Mouse (Mus musculus) E14TG2a.4 (cell line): ENCODE results near the gene Rap1a.

Experiments
- H3K27me3 ChIP-seq: 2 replicates; pipeline ENCODE4 v1.6.1; 2014; ENCODE audit warnings: low read length, control low read depth; ENCODE audit not compliant: insufficient read depth
- H3K36me3 ChIP-seq: 2 replicates; pipeline ENCODE4 v1.6.1; 2014; ENCODE audit warnings: low read length, control low read depth; ENCODE audit not compliant: insufficient read depth
- H3K4me1 ChIP-seq: replicated peaks from 2 replicates; pipeline ENCODE4 v1.6.1; 2014; ENCODE audit warnings: low read depth, low read length, control low read depth
- H3K4me3 ChIP-seq: replicated peaks from 2 replicates; pipeline ENCODE4 v1.5.1; 2014; ENCODE audit warnings: mild to moderate bottlenecking, low read length
- H3K9me3 ChIP-seq: 2 replicates; pipeline ENCODE4 v1.6.1; 2014; ENCODE audit warnings: low read length, control low read depth
- CTCF ChIP-seq: conservative IDR thresholded peaks from 2 replicates; pipeline ENCODE4 v1.5.1; 2014; ENCODE audit warnings: low read length
- NANOG ChIP-seq: IDR thresholded peaks from 2 replicates; pipeline ENCODE4 v1.6.1; 2014; ENCODE audit warnings: borderline replicate concordance, low read length, mixed read lengths
- POU5F1 ChIP-seq: IDR thresholded peaks from 2 replicates; pipeline ENCODE4 v1.6.1; 2014; ENCODE audit warnings: low read length, borderline replicate concordance

Gene Rap1a

DNA sequence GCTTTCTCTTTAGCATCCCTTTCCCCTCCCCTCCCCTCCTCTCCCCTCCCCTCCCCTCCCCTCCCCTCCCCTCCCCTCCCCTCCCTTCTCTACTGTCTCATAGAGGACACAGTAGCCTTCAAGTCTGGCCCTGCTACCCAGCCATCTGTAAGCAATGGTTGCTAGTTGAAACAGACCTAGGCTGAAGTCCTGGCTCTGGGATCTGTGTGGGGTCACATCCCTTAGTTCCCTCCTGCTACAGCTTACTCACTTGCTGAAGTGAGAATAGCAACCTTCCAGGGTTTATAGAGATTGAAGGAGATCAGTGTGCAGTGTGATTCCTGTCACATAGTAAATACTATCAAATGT is 86.3 kb downstream of the Rap1a start:
- peaks cover 21% of the 10 kb centered on the region for H3K36me3 ChIP-seq
- no peak overlapping the region for H3K4me3 ChIP-seq
- no peaks in the 10 kb centered on the region for H3K9me3 ChIP-seq
- peaks cover 13% of the 10 kb centered on the region for H3K27me3 ChIP-seq
- peaks cover 27% of the 10 kb centered on the region for H3K4me1 ChIP-seq
- TF ChIP-seq NANOG = no peak
- TF ChIP-seq CTCF = no peak
- TF ChIP-seq POU5F1 = no peak

GRCm38 (mm10) chr3:105714091-105714819 is 86.9 kb downstream of the Rap1a start:
- no peak for TF ChIP-seq NANOG
- no peak for TF ChIP-seq POU5F1
- TF ChIP-seq CTCF = no peak
- peaks cover 27% of the 10 kb centered on the region for H3K4me1 ChIP-seq
- H3K36me3 ChIP-seq = peaks cover 21% of the 10 kb centered on the region
- H3K27me3 ChIP-seq = peaks cover 16% of the 10 kb centered on the region
- no peaks in the 10 kb centered on the region for H3K9me3 ChIP-seq
- H3K4me3 ChIP-seq = no peak overlapping the region

DNA sequence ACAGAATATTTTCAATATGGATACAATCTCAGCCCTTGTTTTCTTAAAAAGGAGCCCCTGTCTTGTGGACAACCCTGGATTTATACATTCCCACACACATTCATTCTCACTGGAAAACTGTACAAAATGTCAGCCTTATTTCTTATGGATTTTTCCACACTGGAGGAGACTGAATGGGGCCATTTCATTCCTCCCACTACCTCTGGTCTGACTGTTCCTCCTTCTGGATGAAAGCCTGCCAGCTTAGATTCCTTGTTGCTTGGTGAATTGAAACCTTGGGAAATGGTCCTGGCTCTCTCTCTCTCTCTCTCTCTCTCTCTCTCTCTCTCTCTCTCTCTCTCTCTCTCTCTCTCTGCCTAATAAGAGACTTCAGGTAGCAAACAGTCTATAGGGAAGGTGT is 88.3 kb downstream of the Rap1a start:
- H3K27me3 ChIP-seq = peaks cover 21% of the 10 kb centered on the region
- peaks cover 21% of the 10 kb centered on the region for H3K36me3 ChIP-seq
- no peaks in the 10 kb centered on the region for H3K9me3 ChIP-seq
- H3K4me1 ChIP-seq = peaks cover 23% of the 10 kb centered on the region
- no peak overlapping the region for H3K4me3 ChIP-seq
- TF ChIP-seq POU5F1 (no peak), CTCF (no peak), NANOG (no peak)

DNA sequence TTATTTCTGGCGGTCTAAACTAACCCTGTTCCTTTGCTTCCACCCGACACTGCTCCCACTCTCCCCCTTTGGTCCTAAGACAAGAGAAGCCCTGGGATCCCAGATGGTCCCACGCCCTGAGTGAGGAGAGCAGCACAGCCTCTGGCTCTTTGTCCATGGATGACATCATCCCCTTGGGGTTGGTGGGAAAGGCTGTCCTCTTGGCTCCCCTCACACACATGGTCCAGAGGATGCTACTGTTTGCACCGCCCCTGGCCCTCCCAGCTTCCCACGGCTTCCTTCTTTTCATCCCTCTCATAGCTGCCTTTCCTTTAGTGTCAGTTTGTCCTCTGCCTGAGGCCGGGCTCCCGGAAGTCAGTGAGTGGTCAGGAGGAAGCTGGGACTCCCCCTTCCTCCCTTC is 89.4 kb downstream of the Rap1a start:
- H3K9me3 ChIP-seq = no peaks in the 10 kb centered on the region
- H3K4me3 ChIP-seq = no peak overlapping the region
- peaks cover 32% of the 10 kb centered on the region for H3K27me3 ChIP-seq
- no peak for TF ChIP-seq POU5F1
- TF ChIP-seq NANOG = no peak
- peaks cover 23% of the 10 kb centered on the region for H3K4me1 ChIP-seq
- peaks cover 21% of the 10 kb centered on the region for H3K36me3 ChIP-seq

GRCm38 (mm10) chr3:105710246-105710645 is 90.9 kb downstream of the Rap1a start:
- Histone ChIP-seq H3K27me3 (peaks cover 46% of the 10 kb centered on the region), H3K4me3 (no peak overlapping the region), H3K4me1 (peaks cover 23% of the 10 kb centered on the region), H3K9me3 (no peaks in the 10 kb centered on the region), H3K36me3 (peaks cover 14% of the 10 kb centered on the region; the same call in 1 of the 2 replicates)
- no peak for TF ChIP-seq POU5F1
- TF ChIP-seq NANOG = no peak
- no peak for TF ChIP-seq CTCF

DNA sequence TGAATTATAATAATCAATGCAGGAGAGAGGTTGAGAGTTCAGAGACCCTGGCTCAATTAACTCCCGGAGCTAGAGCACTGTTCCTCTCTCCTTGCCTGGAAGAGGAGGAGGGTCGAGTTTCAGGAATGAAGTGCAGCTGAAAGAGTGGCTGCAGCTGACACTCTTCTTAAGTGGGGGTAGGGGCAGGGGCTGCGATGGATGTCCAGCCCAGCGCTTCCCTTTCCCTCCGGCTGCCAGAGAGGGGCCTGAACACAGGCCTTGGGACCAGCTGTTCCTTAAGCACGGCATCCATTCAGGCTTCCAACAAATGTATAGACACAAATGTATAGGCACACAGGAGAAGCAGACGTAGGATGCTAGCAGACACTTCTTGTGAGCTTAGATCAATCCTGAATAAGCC is 93.5 kb downstream of the Rap1a start:
- H3K9me3 ChIP-seq = no peaks in the 10 kb centered on the region
- H3K4me3 ChIP-seq = no peak overlapping the region
- peaks cover 71% of the 10 kb centered on the region for H3K27me3 ChIP-seq
- H3K4me1 ChIP-seq = peaks cover 21% of the 10 kb centered on the region
- peaks cover 14% of the 10 kb centered on the region; the same call in 1 of the 2 replicates for H3K36me3 ChIP-seq
- TF ChIP-seq CTCF = no peak
- TF ChIP-seq NANOG = no peak
- TF ChIP-seq POU5F1 = no peak

DNA sequence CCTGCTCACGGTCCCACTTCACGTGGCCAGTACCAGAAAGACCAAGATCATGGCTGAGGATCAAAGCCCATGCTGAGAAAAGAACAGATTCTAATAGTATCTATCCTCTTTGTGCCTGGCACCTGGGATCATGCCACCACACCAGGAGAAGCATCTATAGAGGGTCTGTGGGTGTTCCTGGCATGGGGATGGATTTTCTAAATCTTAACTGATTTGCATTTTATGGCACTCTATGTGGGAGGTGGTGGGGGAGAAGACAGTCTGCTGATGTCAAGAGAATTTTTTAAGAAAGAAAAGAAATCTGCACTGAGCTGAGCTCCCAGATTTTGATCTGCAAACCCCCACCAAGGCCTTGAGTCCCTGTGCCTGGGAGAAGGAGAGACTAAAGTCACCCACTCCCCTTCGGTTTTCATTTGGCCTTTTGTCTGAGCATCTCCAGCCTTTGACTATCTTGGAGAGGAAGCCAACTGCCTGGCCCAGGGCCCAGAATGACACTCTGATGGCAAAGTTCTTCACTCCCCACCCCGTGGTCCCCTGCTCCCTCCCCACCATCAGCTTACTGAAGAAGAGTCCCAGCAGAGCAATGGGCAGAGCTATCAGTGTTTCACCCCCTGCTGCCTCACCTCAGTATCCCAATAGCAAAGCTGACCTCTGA is 94.6 kb downstream of the Rap1a start:
- TF ChIP-seq POU5F1 = no peak
- no peak for TF ChIP-seq NANOG
- TF ChIP-seq CTCF = no peak
- Histone ChIP-seq H3K4me1 (peaks cover 21% of the 10 kb centered on the region), H3K36me3 (peaks cover 11% of the 10 kb centered on the region; the same call in 1 of the 2 replicates), H3K27me3 (peaks cover 77% of the 10 kb centered on the region), H3K4me3 (no peak overlapping the region), H3K9me3 (no peaks in the 10 kb centered on the region)

DNA sequence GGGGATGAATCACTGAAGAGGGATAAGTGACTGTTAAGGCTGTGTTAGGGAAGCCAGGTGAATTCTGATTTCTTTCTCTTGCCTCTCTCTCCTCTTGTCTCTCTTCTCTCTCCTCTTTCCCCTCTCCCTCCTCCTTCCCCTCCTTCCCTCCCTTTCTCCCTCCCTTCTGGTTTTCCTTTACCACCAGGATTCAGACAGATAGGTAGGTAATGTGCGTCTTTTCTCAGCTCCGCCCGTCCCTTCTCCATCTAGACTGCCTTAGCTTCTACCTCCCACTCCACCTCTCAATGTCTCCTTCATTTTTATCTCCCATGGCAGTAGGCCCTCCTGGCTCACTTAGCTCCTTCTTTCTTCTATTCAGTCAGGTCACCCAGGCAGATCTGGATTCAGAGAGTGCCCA is 95.6 kb downstream of the Rap1a start:
- Histone ChIP-seq H3K4me1 (peaks cover 21% of the 10 kb centered on the region), H3K4me3 (peak overlapping the region; percentile 86), H3K36me3 (peaks cover 8% of the 10 kb centered on the region; the same call in 1 of the 2 replicates), H3K27me3 (peaks cover 78% of the 10 kb centered on the region), H3K9me3 (no peaks in the 10 kb centered on the region)
- TF ChIP-seq POU5F1 (no peak), CTCF (no peak), NANOG (no peak)
